Mouse (Mus musculus) limb, embryonic 15.5 days (tissue): ENCODE results near the gene Rptor. TPM values are rescaled to one million over a fixed set of nuclear protein-coding genes. Genes with fewer than 3 reads are reported as not detected.

Experiments
- ATAC-seq: fragments of 200-750 bp; cut with Nextera tagmentation; 2 replicates; pipeline ENCODE4 v1.8.0; 2017; ENCODE audit warnings: low read depth, moderate TSS enrichment; ENCODE audit not compliant: insufficient number of reproducible peaks, low FRiP score, low TSS enrichment
- H3K27ac ChIP-seq: fragments of 300-500 bp; sonication (generic); 2 replicates; pipeline ENCODE4 v1.5.1; 2015; ENCODE audit warnings: moderate library complexity, mild to moderate bottlenecking, inconsistent platforms
- H3K27me3 ChIP-seq: fragments of 300-500 bp; sonication (generic); 2 replicates; pipeline ENCODE4 v1.6.1; 2015; ENCODE audit warnings: inconsistent platforms
- H3K36me3 ChIP-seq: fragments of 300-500 bp; sonication (generic); 2 replicates; pipeline ENCODE4 v1.6.1; 2015; ENCODE audit warnings: inconsistent platforms
- H3K4me1 ChIP-seq: fragments of 300-500 bp; sonication (generic); 2 replicates; pipeline ENCODE4 v1.6.1; 2015; ENCODE audit warnings: inconsistent platforms
- H3K4me2 ChIP-seq: fragments of 300-500 bp; sonication (generic); 2 replicates; pipeline ENCODE4 v1.6.1; 2015; ENCODE audit warnings: mild to moderate bottlenecking, inconsistent platforms
- H3K4me3 ChIP-seq: fragments of 300-500 bp; sonication (generic); 2 replicates; pipeline ENCODE4 v1.5.1; 2015; ENCODE audit warnings: mild to moderate bottlenecking, inconsistent platforms
- H3K9ac ChIP-seq: fragments of 300-500 bp; sonication (generic); 2 replicates; pipeline ENCODE4 v1.6.1; 2015; ENCODE audit warnings: inconsistent platforms
- H3K9me3 ChIP-seq: fragments of 300-500 bp; sonication (generic); 2 replicates; pipeline ENCODE4 v1.6.1; 2016; ENCODE audit warnings: inconsistent platforms
- WGBS: fragments of 180-500 bp; shearing (Covaris S2); methylation state at CpG from one replicate; pipeline ENCODE4 v1.1.7; 2015; 5-methylcytosine and 5-hydroxymethylcytosine counted together
- polyA plus RNA-seq: library from polyadenylated mRNA; unstranded; fragments of >200 nt; fragmentation: Nextera tagmentation; extraction: Ambion mirVana; gene quantifications from 2 replicates; pipeline ENCODE4 v1.2.1, GENCODE M21; 2015

The Rptor gene
- polyA plus RNA-seq, 1 experiment from 2014 or later: 9.0 TPM

- H3K4me2 ChIP-seq: no peak overlapping the region
- H3K4me1 ChIP-seq: peaks cover 4% of the 10 kb centered on the region
- no peak for ATAC-seq
- no peak overlapping the region for H3K9ac ChIP-seq
- no peaks in the 10 kb centered on the region for H3K9me3 ChIP-seq
- peaks cover 26% of the 10 kb centered on the region for H3K36me3 ChIP-seq
- H3K27ac ChIP-seq: no peak overlapping the region
- no peaks in the 10 kb centered on the region for H3K27me3 ChIP-seq
- WGBS: 92% methylated on average over 2 of the region's 2 CpGs
- H3K4me3 ChIP-seq: no peak overlapping the region
Observed at GRCm38 (mm10) chr11:119781165-119781564, 178.5 kb downstream of the Rptor start.

DNA sequence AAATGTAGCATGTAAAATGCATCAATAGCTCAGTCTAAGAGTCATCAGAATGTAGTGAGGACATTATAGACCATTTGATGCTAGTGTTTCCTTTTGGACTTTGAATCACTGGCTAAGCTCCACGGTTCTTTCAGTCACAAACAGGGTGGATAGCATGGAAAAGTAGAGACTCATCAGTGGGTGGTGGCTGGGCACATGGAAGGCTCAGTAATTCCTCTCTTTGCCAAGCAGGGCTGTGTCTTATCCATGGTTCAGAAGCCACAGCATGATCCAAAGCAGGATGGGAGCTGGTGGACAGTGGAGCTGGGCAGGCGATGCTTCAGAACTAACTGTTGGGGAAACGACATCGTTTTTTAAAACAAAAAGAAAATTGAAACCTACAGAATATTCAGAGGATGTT is 179.0 kb downstream of the Rptor start:
- WGBS: 87% methylated on average over 4 of the region's 4 CpGs
- no peak for ATAC-seq

DNA sequence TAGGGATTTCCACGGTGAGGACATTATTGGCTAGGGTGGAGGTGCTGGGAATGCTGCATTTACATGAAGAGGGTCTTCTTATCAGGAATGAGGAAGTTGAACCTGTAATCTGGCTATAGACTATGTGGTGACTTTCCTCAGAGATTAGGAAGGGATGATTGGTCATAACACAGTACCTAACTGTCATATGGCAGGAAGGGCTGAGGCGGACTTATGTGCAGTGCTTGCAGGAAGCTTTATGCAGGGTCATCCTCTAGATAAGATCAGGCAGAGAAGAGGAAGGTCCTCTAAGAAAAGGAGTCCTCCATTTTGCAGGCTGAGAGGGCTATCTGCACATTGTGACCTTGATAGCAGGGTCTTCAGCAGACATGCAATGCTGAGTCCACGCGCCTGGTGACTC is 180.9 kb downstream of the Rptor start:
- Histone ChIP-seq H3K27me3 (no peaks in the 10 kb centered on the region), H3K4me3 (no peak overlapping the region), H3K4me2 (no peak overlapping the region), H3K27ac (no peak overlapping the region), H3K9me3 (no peaks in the 10 kb centered on the region), H3K4me1 (no peaks in the 10 kb centered on the region), H3K9ac (no peak overlapping the region), H3K36me3 (peaks cover 31% of the 10 kb centered on the region)
- WGBS: 95% methylated on average over 4 of the region's 4 CpGs
- ATAC-seq: no peak

More for the DNA sequence above, 179.0 kb downstream of the Rptor start:
- Histone ChIP-seq H3K36me3 (peaks cover 26% of the 10 kb centered on the region), H3K9me3 (no peaks in the 10 kb centered on the region), H3K27ac (no peak overlapping the region), H3K9ac (no peak overlapping the region), H3K27me3 (no peaks in the 10 kb centered on the region), H3K4me3 (no peak overlapping the region), H3K4me2 (no peak overlapping the region), H3K4me1 (peaks cover 4% of the 10 kb centered on the region)

DNA sequence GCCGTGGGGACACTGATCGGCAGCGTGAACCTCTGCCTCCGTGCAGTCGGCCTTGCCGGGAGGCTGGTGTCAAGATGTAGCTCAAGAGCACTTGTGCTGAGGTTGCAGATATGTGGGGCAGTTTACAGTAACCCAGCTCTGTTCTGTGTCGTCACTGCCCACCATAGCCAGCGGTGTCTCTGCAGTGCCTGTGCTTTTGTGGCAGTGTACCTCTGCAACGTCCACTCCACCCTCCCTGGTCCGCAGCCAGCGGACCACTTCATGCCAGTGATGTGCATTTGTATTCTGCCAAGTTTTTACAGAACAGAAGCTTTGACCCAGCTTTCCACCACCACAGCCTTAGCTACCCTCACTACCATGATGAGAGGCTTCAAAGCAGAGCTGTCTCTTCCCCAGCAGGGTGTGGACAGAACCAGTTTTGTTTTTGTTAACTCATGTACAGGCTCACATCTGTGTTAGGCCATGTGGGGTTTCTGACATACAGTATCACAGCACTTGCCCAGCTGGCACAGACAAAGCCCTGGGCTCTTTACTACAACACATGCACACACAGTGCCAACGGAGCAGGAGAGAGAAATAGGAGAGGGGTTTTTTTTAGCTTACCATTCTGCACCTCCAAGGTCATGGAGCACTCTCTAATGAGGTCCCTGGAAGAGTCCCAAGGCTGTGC is 182.1 kb downstream of the Rptor start:
- Histone ChIP-seq H3K4me1 (no peaks in the 10 kb centered on the region), H3K27me3 (no peaks in the 10 kb centered on the region), H3K9me3 (no peaks in the 10 kb centered on the region), H3K9ac (no peak overlapping the region), H3K4me3 (no peak overlapping the region), H3K4me2 (no peak overlapping the region), H3K27ac (no peak overlapping the region), H3K36me3 (peaks cover 31% of the 10 kb centered on the region)
- WGBS: 90% methylated on average over 12 of the region's 12 CpGs
- ATAC-seq: no peak

- H3K9me3 ChIP-seq: no peaks in the 10 kb centered on the region
- H3K36me3 ChIP-seq: peaks cover 24% of the 10 kb centered on the region
- no peak overlapping the region for H3K9ac ChIP-seq
- H3K4me3 ChIP-seq: no peak overlapping the region
- no peak for ATAC-seq
- WGBS: 87% methylated on average over 7 of the region's 7 CpGs
- no peaks in the 10 kb centered on the region for H3K4me1 ChIP-seq
- 0 out of 2 replicates have a peak overlapping the region, but pooled peaks have one; percentile 18 for H3K27ac ChIP-seq
- no peaks in the 10 kb centered on the region for H3K27me3 ChIP-seq
- H3K4me2 ChIP-seq: no peak overlapping the region
Observed at GRCm38 (mm10) chr11:119785661-119786384, 183.1 kb downstream of the Rptor start.

DNA sequence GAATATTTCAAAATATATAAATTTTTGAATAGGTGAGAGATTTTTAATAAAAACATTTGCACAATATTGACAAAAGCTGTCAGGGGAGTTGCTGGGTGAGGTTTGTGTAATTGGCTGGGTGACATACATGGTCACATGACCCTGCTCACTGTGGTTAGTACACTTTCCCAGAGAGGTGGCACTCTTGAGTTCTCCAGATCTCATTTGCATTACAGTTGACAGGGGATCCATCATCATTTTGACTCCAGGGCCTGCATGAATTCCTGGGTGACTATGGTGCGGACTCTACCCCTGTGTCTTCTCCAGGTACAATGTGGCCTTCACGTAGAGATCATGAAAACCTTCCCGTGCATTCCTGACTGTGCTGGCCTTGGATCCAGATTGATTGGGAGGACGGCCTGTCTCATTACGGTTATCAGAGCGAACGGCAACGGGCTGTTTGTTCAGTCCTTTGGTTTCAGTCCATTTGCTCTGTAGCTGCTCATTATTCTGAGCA is 183.7 kb downstream of the Rptor start:
- peaks cover 19% of the 10 kb centered on the region for H3K36me3 ChIP-seq
- H3K27ac ChIP-seq: no peak overlapping the region
- no peaks in the 10 kb centered on the region for H3K27me3 ChIP-seq
- ATAC-seq: no peak
- WGBS: 93% methylated on average over 8 of the region's 8 CpGs
- H3K4me2 ChIP-seq: no peak overlapping the region
- H3K4me3 ChIP-seq: no peak overlapping the region
- H3K9me3 ChIP-seq: no peaks in the 10 kb centered on the region
- H3K9ac ChIP-seq: no peak overlapping the region
- no peaks in the 10 kb centered on the region for H3K4me1 ChIP-seq

GRCm38 (mm10) chr11:119788488-119788887 is 185.8 kb downstream of the Rptor start:
- H3K36me3 ChIP-seq: peaks cover 5% of the 10 kb centered on the region; the same call in 1 of the 2 replicates
- H3K4me2 ChIP-seq: no peak overlapping the region
- ATAC-seq: no peak
- no peak overlapping the region for H3K4me3 ChIP-seq
- no peak overlapping the region for H3K9ac ChIP-seq
- no peak overlapping the region for H3K27ac ChIP-seq
- H3K27me3 ChIP-seq: no peaks in the 10 kb centered on the region
- H3K9me3 ChIP-seq: no peaks in the 10 kb centered on the region
- WGBS: 72% methylated on average over 7 of the region's 7 CpGs
- 0 out of 2 replicates have a peak, but pooled peaks cover 2% of the 10 kb centered on the region for H3K4me1 ChIP-seq

DNA sequence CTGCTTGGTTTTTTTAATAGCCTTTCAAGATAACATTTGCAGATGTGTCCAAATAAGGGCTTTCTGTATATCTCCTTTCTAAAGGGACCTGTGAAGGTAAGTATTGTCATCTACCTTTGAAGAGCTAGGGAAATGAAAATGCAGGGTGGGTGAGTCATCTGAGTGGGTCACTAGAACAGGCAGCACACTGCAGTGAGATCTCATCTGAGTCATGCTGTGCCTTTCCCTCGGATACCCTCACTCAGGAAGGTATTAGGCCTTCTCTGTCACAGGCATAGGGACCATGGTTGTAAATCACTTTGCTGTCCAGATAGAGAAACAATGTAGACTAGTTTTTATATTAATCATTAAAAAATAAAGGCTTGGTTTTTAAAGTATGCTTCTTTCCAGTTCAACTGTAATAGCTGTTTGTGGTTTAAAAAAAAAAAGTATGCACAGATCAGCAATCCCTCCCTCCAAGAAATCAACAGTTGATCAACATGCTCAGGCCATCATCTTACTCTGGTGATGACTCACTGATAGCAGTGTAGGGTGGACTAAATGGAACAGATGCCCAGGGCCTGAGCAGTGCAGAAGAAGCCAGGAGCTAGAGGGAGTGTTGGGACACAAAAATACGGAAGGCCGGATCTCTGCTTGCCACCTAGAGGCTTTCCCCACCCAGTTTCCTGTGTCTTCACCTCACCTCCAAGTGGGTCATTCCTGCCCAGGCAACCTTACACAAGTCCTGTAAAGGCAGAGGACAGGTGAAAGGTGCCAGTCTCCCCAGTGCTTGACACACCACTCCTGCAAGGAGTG is 186.4 kb downstream of the Rptor start:
- Histone ChIP-seq H3K9ac (no peak overlapping the region), H3K9me3 (no peaks in the 10 kb centered on the region), H3K4me1 (0 out of 2 replicates have a peak, but pooled peaks cover 2% of the 10 kb centered on the region), H3K36me3 (peaks cover 5% of the 10 kb centered on the region; the same call in 1 of the 2 replicates), H3K4me2 (no peak overlapping the region), H3K27ac (no peak overlapping the region), H3K27me3 (no peaks in the 10 kb centered on the region), H3K4me3 (no peak overlapping the region)
- ATAC-seq: no peak
- 72% methylated on average over 3 of the region's 3 CpGs for WGBS

- no peak overlapping the region for H3K27ac ChIP-seq
- H3K4me2 ChIP-seq: no peak overlapping the region
- 80% methylated on average over 10 of the region's 10 CpGs for WGBS
- ATAC-seq: no peak
- no peak overlapping the region for H3K4me3 ChIP-seq
- peaks cover 16% of the 10 kb centered on the region for H3K4me1 ChIP-seq
- no peak overlapping the region for H3K9ac ChIP-seq
- 0 out of 2 replicates have a peak, but pooled peaks cover 5% of the 10 kb centered on the region for H3K36me3 ChIP-seq
- no peaks in the 10 kb centered on the region for H3K9me3 ChIP-seq
- H3K27me3 ChIP-seq: no peaks in the 10 kb centered on the region
Observed at GRCm38 (mm10) chr11:119791923-119792564, 189.3 kb downstream of the Rptor start.

DNA sequence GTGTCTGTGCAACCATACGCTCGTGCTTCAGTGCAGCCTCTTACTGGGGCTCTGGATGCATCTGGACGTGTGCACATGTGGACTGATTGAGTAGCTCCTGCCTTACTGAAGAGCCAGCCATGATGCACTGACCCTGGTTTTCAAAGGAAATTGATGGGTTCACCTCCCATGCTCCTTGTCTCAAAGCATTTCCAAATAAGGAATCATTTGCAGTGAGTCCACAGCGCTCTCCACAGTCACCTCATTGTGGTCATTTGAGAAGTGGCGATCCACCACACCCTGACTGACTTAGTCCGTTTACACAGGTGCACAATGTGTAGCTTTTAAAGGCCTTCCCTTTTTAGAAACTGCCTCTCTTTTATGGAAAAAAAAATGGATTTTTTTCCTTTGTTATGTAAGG is 190.7 kb downstream of the Rptor start:
- WGBS: 54% methylated on average over 6 of the region's 6 CpGs
- Histone ChIP-seq H3K9me3 (no peaks in the 10 kb centered on the region), H3K4me3 (no peak overlapping the region), H3K36me3 (0 out of 2 replicates have a peak, but pooled peaks cover 2% of the 10 kb centered on the region), H3K4me1 (peaks cover 16% of the 10 kb centered on the region), H3K9ac (no peak overlapping the region), H3K27ac (no peak overlapping the region), H3K27me3 (no peaks in the 10 kb centered on the region), H3K4me2 (no peak overlapping the region)
- no peak for ATAC-seq

GRCm38 (mm10) chr11:119794020-119794419 is 191.3 kb downstream of the Rptor start:
- Histone ChIP-seq H3K4me3 (no peak overlapping the region), H3K27me3 (no peaks in the 10 kb centered on the region), H3K4me2 (no peak overlapping the region), H3K9ac (no peak overlapping the region), H3K36me3 (0 out of 2 replicates have a peak, but pooled peaks cover 4% of the 10 kb centered on the region), H3K27ac (no peak overlapping the region), H3K9me3 (no peaks in the 10 kb centered on the region), H3K4me1 (peaks cover 22% of the 10 kb centered on the region)
- no peak for ATAC-seq
- 100% methylated on average over 1 of the region's 1 CpGs for WGBS
